Mouse (Mus musculus) splenic B cell, adult 2 months (primary cell): ENCODE data around the gene Capza1.
"Not testable (repeated sequence)": the region's sequence is repeated elsewhere in the genome, so short reads cannot be mapped to it uniquely, and the experiment has no call there.

ENCODE experiments used
- DNase-seq: peaks from one replicate; pipeline ENCODE4 v3.0.0-alpha.2; 2011; ENCODE audit warnings: low read depth, low spot score
- H3K27me3 ChIP-seq: 2 replicates; pipeline ENCODE4 v1.6.1; 2012; ENCODE audit warnings: mild to moderate bottlenecking, low read length, moderate library complexity, mixed read lengths; ENCODE audit not compliant: control insufficient read depth, poor library complexity, insufficient read depth, severe bottlenecking
- H3K36me3 ChIP-seq: 2 replicates; pipeline ENCODE4 v1.6.1; 2012; ENCODE audit warnings: mild to moderate bottlenecking, low read length, moderate library complexity, mixed read lengths; ENCODE audit not compliant: control insufficient read depth, poor library complexity, insufficient read depth, severe bottlenecking

Capza1 gene

GRCm38 (mm10) chr3:104846601-104847000, 17.7 kb downstream of the Capza1 start:
- Histone ChIP-seq H3K27me3 (no peaks in the 10 kb centered on the region), H3K36me3 (peaks cover 16% of the 10 kb centered on the region)
- no peak for DNase-seq

- DNase-seq = no peak
- no peaks in the 10 kb centered on the region for H3K27me3 ChIP-seq
- H3K36me3 ChIP-seq = peaks cover 19% of the 10 kb centered on the region
Observed at GRCm38 (mm10) chr3:104841049-104841448, 23.3 kb downstream of the Capza1 start.

GRCm38 (mm10) chr3:104835797-104836196, 28.5 kb downstream of the Capza1 start:
- no peak for DNase-seq
- Histone ChIP-seq H3K36me3 (peaks cover 14% of the 10 kb centered on the region), H3K27me3 (no peaks in the 10 kb centered on the region)

- Histone ChIP-seq H3K36me3 (peaks cover 2% of the 10 kb centered on the region; the same call in 1 of the 2 replicates), H3K27me3 (no peaks in the 10 kb centered on the region)
- peak; percentile 29 for DNase-seq
Observed at GRCm38 (mm10) chr3:104822413-104822812, 41.9 kb downstream of the Capza1 start.

GRCm38 (mm10) chr3:104820426-104820825, 43.9 kb downstream of the Capza1 start:
- H3K27me3 ChIP-seq = no peaks in the 10 kb centered on the region
- DNase-seq = no peak
- H3K36me3 ChIP-seq = peaks cover 2% of the 10 kb centered on the region; the same call in 1 of the 2 replicates

- no peaks in the 10 kb centered on the region for H3K27me3 ChIP-seq
- no peak for DNase-seq
- H3K36me3 ChIP-seq = no peaks in the 10 kb centered on the region; the same call in 1 of the 2 replicates
Observed at GRCm38 (mm10) chr3:104818749-104819134, 45.6 kb downstream of the Capza1 start.

GRCm38 (mm10) chr3:104817991-104818748, 46.1 kb downstream of the Capza1 start, which contains the start of gene Mov10:
Mov10 (minus strand) TSS chr3:104818563.
- no peaks in the 10 kb centered on the region for H3K27me3 ChIP-seq
- DNase-seq = peak; percentile 66
- no peaks in the 10 kb centered on the region; the same call in 1 of the 2 replicates for H3K36me3 ChIP-seq

GRCm38 (mm10) chr3:104817481-104817990, 46.8 kb downstream of the Capza1 start:
- DNase-seq = no peak
- H3K36me3 ChIP-seq = no peaks in the 10 kb centered on the region; the same call in 1 of the 2 replicates

GRCm38 (mm10) chr3:104816130-104816529, 48.2 kb downstream of the Capza1 start:
- H3K27me3 ChIP-seq = no peaks in the 10 kb centered on the region
- no peak for DNase-seq
- H3K36me3 ChIP-seq = no peaks in the 10 kb centered on the region

More at GRCm38 (mm10) chr3:104817481-104817990, 46.8 kb downstream of the Capza1 start:
- H3K27me3 ChIP-seq = no peaks in the 10 kb centered on the region

GRCm38 (mm10) chr3:104815346-104815745, 49.0 kb downstream of the Capza1 start:
- DNase-seq = no peak
- no peaks in the 10 kb centered on the region for H3K27me3 ChIP-seq

GRCm38 (mm10) chr3:104814746-104815145, 49.6 kb downstream of the Capza1 start:
- Histone ChIP-seq H3K27me3 (no peaks in the 10 kb centered on the region), H3K36me3 (no peaks in the 10 kb centered on the region)
- DNase-seq = no peak

More at GRCm38 (mm10) chr3:104815346-104815745, 49.0 kb downstream of the Capza1 start:
- H3K36me3 ChIP-seq = no peaks in the 10 kb centered on the region

- DNase-seq, H3K36me3 ChIP-seq, H3K27me3 ChIP-seq: not testable (repeated sequence)
Observed at GRCm38 (mm10) chr3:104813227-104813626, 51.1 kb downstream of the Capza1 start.

- Histone ChIP-seq H3K27me3 (no peaks in the 10 kb centered on the region), H3K36me3 (no peaks in the 10 kb centered on the region)
- DNase-seq = peak; percentile 36
Observed at GRCm38 (mm10) chr3:104812254-104812653, 52.1 kb downstream of the Capza1 start.

GRCm38 (mm10) chr3:104811752-104812151, 52.6 kb downstream of the Capza1 start:
- Histone ChIP-seq H3K27me3 (no peaks in the 10 kb centered on the region), H3K36me3 (no peaks in the 10 kb centered on the region)
- no peak for DNase-seq

- no peak for DNase-seq
- Histone ChIP-seq H3K27me3 (no peaks in the 10 kb centered on the region), H3K36me3 (peaks cover 6% of the 10 kb centered on the region)
Observed at GRCm38 (mm10) chr3:104805539-104805938, 58.8 kb downstream of the Capza1 start.
